Mouse (Mus musculus) hindbrain, postnatal 0 days (tissue): Measurements from ENCODE around the gene Ctsz. TPM values are rescaled to one million over a fixed set of nuclear protein-coding genes. Genes with fewer than 3 reads are reported as not detected.

Experiments
- ATAC-seq: fragments of 200-750 bp; cut with Nextera tagmentation; 2 replicates; pipeline ENCODE4 v1.8.0; 2017; ENCODE audit warnings: mild to moderate bottlenecking, moderate TSS enrichment, moderate library complexity
- DNase-seq: peaks from one replicate; pipeline ENCODE4 v3.0.0-alpha.2; 2015; ENCODE audit warnings: low spot score
- H3K27ac ChIP-seq: fragments of 300-500 bp; sonication (generic); 2 replicates; pipeline ENCODE4 v1.5.1; 2014; ENCODE audit warnings: mild to moderate bottlenecking
- H3K27me3 ChIP-seq: fragments of 300-500 bp; sonication (generic); 2 replicates; pipeline ENCODE4 v1.6.1; 2014; ENCODE audit warnings: low read length, mixed read lengths; ENCODE audit not compliant: insufficient read depth
- H3K36me3 ChIP-seq: fragments of 300-500 bp; sonication (generic); 2 replicates; pipeline ENCODE4 v1.6.1; 2014; ENCODE audit warnings: low read length, mixed read lengths; ENCODE audit not compliant: insufficient read depth
- H3K4me1 ChIP-seq: fragments of 300-500 bp; sonication (generic); 2 replicates; pipeline ENCODE4 v1.6.1; 2014; ENCODE audit warnings: antibody characterized with exemption, low read length, mixed read lengths; ENCODE audit not compliant: insufficient read depth
- H3K4me2 ChIP-seq: fragments of 300-500 bp; sonication (generic); 2 replicates; pipeline ENCODE4 v1.6.1; 2014; ENCODE audit warnings: low read depth, mild to moderate bottlenecking, low read length, moderate library complexity, mixed read lengths
- H3K4me3 ChIP-seq: fragments of 300-500 bp; sonication (generic); 2 replicates; pipeline ENCODE4 v1.5.1; 2014; ENCODE audit warnings: low read length
- H3K9ac ChIP-seq: fragments of 300-500 bp; sonication (generic); replicated peaks from 2 replicates; pipeline ENCODE4 v1.6.1; 2014; ENCODE audit warnings: mild to moderate bottlenecking, low read length, moderate library complexity, mixed read lengths
- H3K9me3 ChIP-seq: fragments of 300-500 bp; sonication (generic); 2 replicates; pipeline ENCODE4 v1.6.1; 2016; ENCODE audit warnings: low read length, mixed read lengths
- CTCF ChIP-seq: IDR thresholded peaks from 2 replicates; pipeline ENCODE4 v1.5.1; 2016; ENCODE audit warnings: antibody characterized with exemption, control low read depth, low read depth
- WGBS: fragments of 180-500 bp; shearing (Covaris S2); extraction: QIAGEN DNeasy Blood & Tissue Kit; methylation state at CpG from one replicate; pipeline ENCODE4 v1.1.7; 2014; 5-methylcytosine and 5-hydroxymethylcytosine counted together
- polyA plus RNA-seq: library from polyadenylated mRNA; unstranded; fragments of >200 nt; fragmentation: Nextera tagmentation; extraction: Ambion mirVana; gene quantifications from 2 replicates; pipeline ENCODE4 v1.2.1, GENCODE M21; 2015
- total RNA-seq: library from RNA; depleted of rRNA; stranded (reverse); fragments of >200 nt; gene quantifications from 2 replicates; pipeline ENCODE4 v1.2.3, GENCODE M21; 2014; rRNA removed

The Ctsz gene
- total RNA-seq (66.9 and 67.0 TPM in 2 replicates), polyA plus RNA-seq (69.7 and 72.3 TPM in 2 replicates)

DNA sequence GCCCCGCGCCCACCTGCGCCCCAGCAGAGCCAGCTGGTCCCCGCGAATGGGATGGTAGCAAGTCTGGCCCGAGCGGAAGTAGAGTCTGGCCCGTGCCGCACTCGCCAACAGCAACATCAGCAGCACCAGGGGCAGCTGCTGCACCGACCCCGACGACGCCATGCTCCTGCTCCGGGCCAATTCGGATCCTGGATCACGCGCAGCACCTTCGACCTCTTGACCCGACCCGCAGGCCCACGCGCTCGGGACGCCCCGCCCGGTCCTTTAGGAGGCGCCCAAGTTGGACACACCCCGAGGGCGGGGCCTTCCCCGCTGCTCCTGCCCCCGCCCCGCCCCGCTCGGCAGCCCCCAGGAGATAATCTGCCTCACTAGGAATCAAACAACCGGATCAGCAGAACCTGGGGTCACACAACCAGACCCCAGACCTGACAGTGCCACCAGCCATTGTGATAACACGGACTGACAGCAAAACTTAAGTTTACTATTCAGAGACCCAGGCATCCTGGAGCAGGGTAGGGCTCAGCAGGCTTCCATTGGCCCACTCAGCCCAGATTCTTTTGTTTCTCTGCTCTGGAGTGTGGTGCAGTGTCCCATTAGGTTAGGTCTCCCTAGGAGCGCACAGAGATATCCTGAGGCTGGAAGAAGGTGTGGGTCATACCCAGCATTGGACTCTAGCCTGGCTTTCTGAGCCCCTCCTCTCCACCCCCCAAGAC is at the start of gene Ctsz:
Gene Ctsz (minus strand): TSS at position 303 of the 713 bp plus-strand sequence.
- no peak for TF ChIP-seq CTCF
- Histone ChIP-seq H3K4me1 (peaks cover 12% of the 10 kb centered on the region), H3K4me3 (peak within 1 kb of the TSS; percentile 46), H3K4me2 (peak within 1 kb of the TSS; percentile 68), H3K27ac (no peak within 1 kb of the TSS; the same call in 1 of the 2 replicates), H3K9ac (peak within 1 kb of the TSS; percentile 58), H3K36me3 (no peaks in the 10 kb centered on the region), H3K9me3 (no peaks in the 10 kb centered on the region), H3K27me3 (no peaks in the 10 kb centered on the region)
- DNase-seq: peak; percentile 50
- 2% methylated on average over 38 of the region's 38 CpGs for WGBS
- ATAC-seq: peak; percentile 69

- no peak overlapping the region for H3K4me2 ChIP-seq
- no peak overlapping the region for H3K9ac ChIP-seq
- no peaks in the 10 kb centered on the region for H3K36me3 ChIP-seq
- DNase-seq (no peak), ATAC-seq (no peak)
- H3K4me1 ChIP-seq: no peaks in the 10 kb centered on the region
- no peaks in the 10 kb centered on the region for H3K9me3 ChIP-seq
- H3K27ac ChIP-seq: no peak overlapping the region
- 85% methylated on average over 5 of the region's 5 CpGs for WGBS
- no peak for TF ChIP-seq CTCF
- H3K4me3 ChIP-seq: no peak overlapping the region
- H3K27me3 ChIP-seq: no peaks in the 10 kb centered on the region
These were observed 48.2 kb upstream of the Ctsz start for GRCm38 (mm10) chr2:174487005-174487404.

DNA sequence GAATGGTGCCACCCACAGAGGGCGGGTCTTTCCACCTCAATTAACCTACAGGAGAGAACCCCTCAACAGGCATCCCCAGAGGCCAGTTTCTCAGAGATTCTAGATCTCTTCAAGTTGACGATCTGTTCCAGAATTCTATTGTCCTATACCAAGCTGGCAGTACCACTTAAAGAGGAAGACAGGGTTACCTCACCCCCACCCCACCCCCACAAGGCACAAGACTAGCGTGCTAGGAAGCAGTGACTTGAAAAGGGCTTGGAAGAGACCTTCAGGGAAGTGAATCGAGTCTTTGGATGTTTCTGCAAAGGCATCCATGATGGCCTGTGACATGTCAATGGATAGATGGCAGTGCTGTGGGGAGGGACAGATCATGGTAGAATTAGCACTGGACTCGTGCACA is 39.9 kb upstream of the Ctsz start:
- 72% methylated on average over 5 of the region's 5 CpGs for WGBS
- no peak for DNase-seq
- TF ChIP-seq CTCF: no peak

GRCm38 (mm10) chr2:174477543-174478319 is 38.9 kb upstream of the Ctsz start:
- no peak for ATAC-seq
- Histone ChIP-seq H3K9me3 (no peaks in the 10 kb centered on the region), H3K27ac (no peak overlapping the region), H3K4me3 (no peak overlapping the region), H3K4me1 (no peaks in the 10 kb centered on the region), H3K4me2 (no peak overlapping the region), H3K36me3 (no peaks in the 10 kb centered on the region), H3K9ac (no peak overlapping the region), H3K27me3 (no peaks in the 10 kb centered on the region)
- no peak for TF ChIP-seq CTCF
- 73% methylated on average over 3 of the region's 3 CpGs for WGBS
- no peak for DNase-seq

More for the DNA sequence above, 39.9 kb upstream of the Ctsz start:
- H3K27me3 ChIP-seq: no peaks in the 10 kb centered on the region
- no peaks in the 10 kb centered on the region for H3K9me3 ChIP-seq
- H3K4me1 ChIP-seq: no peaks in the 10 kb centered on the region
- no peak overlapping the region for H3K4me2 ChIP-seq
- no peak overlapping the region for H3K27ac ChIP-seq
- ATAC-seq: no peak
- no peak overlapping the region for H3K9ac ChIP-seq
- H3K4me3 ChIP-seq: no peak overlapping the region
- H3K36me3 ChIP-seq: no peaks in the 10 kb centered on the region

DNA sequence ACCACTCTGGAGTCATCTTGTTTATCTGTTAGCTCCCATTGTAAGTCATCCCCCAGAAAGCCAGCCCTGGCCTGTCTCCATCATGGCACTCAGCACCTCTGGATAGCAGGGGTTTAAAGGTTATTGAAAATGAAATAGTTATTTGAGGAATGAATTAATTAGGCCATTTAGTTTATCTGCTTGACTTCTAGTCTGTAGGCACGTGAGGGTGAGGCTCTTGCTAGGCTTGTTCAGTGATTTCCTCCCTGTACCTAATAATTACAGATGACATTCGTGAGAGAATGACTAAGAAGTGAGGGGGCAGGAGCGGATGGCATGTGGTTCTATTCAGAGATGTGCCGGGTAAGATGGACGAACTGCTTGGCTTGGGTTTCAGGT is 34.7 kb upstream of the Ctsz start:
- H3K27me3 ChIP-seq: no peaks in the 10 kb centered on the region

GRCm38 (mm10) chr2:174472818-174473549 is 34.1 kb upstream of the Ctsz start, which contains the start of gene Prelid3b:
TSS of gene Prelid3b (minus strand) at chr2:174473081.
- no peaks in the 10 kb centered on the region for H3K27me3 ChIP-seq
- ATAC-seq (peak; percentile 99), DNase-seq (peak; percentile 99)
- peak within 1 kb of the TSS; percentile 59 for H3K9ac ChIP-seq
- WGBS: 1% methylated on average over 50 of the region's 53 CpGs
- H3K36me3 ChIP-seq: no peaks in the 10 kb centered on the region
- H3K4me2 ChIP-seq: peak within 1 kb of the TSS; percentile 56
- no peaks in the 10 kb centered on the region for H3K4me1 ChIP-seq
- peak within 1 kb of the TSS; percentile 71 for H3K4me3 ChIP-seq
- TF ChIP-seq CTCF: no peak
- H3K9me3 ChIP-seq: no peaks in the 10 kb centered on the region
- H3K27ac ChIP-seq: peak within 1 kb of the TSS; percentile 67; the same call in 1 of the 2 replicates

More for the DNA sequence above, 34.7 kb upstream of the Ctsz start:
- H3K4me1 ChIP-seq: no peaks in the 10 kb centered on the region
- no peaks in the 10 kb centered on the region for H3K36me3 ChIP-seq
- ATAC-seq (no peak), DNase-seq (no peak)
- H3K27ac ChIP-seq: no peak overlapping the region
- H3K4me2 ChIP-seq: peak overlapping the region; percentile 56
- H3K4me3 ChIP-seq: peak overlapping the region; percentile 71; the same call in 1 of the 2 replicates
- TF ChIP-seq CTCF: no peak
- 87% methylated on average over 5 of the region's 5 CpGs for WGBS
- 0 out of 2 replicates have a peak overlapping the region, but pooled peaks have one; percentile 6 for H3K9ac ChIP-seq
- H3K9me3 ChIP-seq: no peaks in the 10 kb centered on the region
